Mouse (Mus musculus): ENCODE results near the gene Tle6.

DNA sequence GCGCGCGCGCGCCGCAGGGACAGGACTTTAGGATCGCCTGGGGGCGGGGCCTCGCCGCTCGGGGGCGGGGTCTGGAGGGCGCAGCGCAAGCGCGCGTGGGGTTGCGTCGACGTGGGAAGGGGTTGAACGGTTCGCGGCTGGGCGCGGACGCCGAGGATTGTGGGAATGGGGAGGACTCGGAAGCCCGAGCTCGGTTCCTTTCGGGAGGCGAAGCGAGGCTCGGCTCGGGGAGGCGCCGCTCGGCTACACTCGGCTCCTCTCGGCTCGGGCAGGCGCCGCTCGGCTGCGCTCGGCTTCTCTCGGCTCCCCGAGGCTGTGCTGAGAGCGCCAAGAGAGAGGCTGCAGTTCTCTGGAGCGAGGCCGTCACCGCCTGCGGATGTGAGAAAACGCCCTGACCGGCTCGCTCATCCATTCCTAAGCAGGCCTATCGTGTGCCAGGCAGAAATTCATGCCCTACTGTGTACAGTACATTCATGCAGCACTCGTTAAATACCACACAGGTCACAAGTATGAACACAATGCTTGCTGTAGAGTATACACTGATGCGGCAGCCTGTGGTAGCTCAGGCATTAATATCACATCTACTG lies 55.6 kb downstream of the Tle6 start, which contains the start of gene Gna11:
- TF ChIP-seq CTCF (IDR thresholded peaks at IDR 0.05; ENCODE audit: extremely low read depth, insufficient read depth, low read length) (no peak), POLR2A (IDR thresholded peaks at IDR 0.05; ENCODE audit: extremely low read depth, insufficient read depth, low read length) (peak; percentile 62; the same call in 1 of the 2 replicates)

All from cortical plate, adult 2 months (tissue).